Mouse (Mus musculus): ENCODE measurements around the gene Wbp2. TPM values are rescaled to one million over a fixed set of nuclear protein-coding genes. Genes with fewer than 3 reads are reported as not detected.

The Wbp2 gene
- polyA plus RNA-seq, 1 experiment from 2014 or later: 201 TPM

GRCm38 (mm10) chr11:116110540-116110939 is 23.7 kb upstream of the Wbp2 start:
- Histone ChIP-seq H3K9ac (ENCODE audit: low read depth, low read length) (peak overlapping the region; percentile 67; the same call in 1 of the 2 replicates), H3K4me2 (replicated peaks; ENCODE audit: low read depth) (peak overlapping the region; percentile 75), H3K4me3 (ENCODE audit: low read depth, low read length) (peak overlapping the region; percentile 59), H3K9me3 (ENCODE audit: control insufficient read depth) (no peaks in the 10 kb centered on the region), H3K4me1 (replicated peaks; ENCODE audit: control insufficient read depth, insufficient read depth, low read length) (peaks cover 13% of the 10 kb centered on the region; the same call in 1 of the 2 replicates), H3K27ac (ENCODE audit: low read depth, low read length) (peak overlapping the region; percentile 37; the same call in 1 of the 2 replicates), H3K27me3 (replicated peaks; ENCODE audit: control insufficient read depth, insufficient read depth, low read length) (peaks cover 28% of the 10 kb centered on the region), H3K36me3 (ENCODE audit: control insufficient read depth, insufficient read depth) (no peaks in the 10 kb centered on the region)
- TF ChIP-seq CTCF (IDR thresholded peaks at IDR 0.05; ENCODE audit: low read depth): no peak
- no peak for ATAC-seq
- 21% methylated on average over 10 of the region's 10 CpGs for WGBS

GRCm38 (mm10) chr11:116110131-116110530 is 23.3 kb upstream of the Wbp2 start:
- WGBS: 2% methylated on average over 35 of the region's 35 CpGs
- Histone ChIP-seq H3K9me3 (ENCODE audit: control insufficient read depth) (no peaks in the 10 kb centered on the region), H3K27me3 (replicated peaks; ENCODE audit: control insufficient read depth, insufficient read depth, low read length) (peaks cover 28% of the 10 kb centered on the region), H3K4me3 (ENCODE audit: low read depth, low read length) (peak overlapping the region; percentile 59), H3K36me3 (ENCODE audit: control insufficient read depth, insufficient read depth) (no peaks in the 10 kb centered on the region), H3K4me1 (replicated peaks; ENCODE audit: control insufficient read depth, insufficient read depth, low read length) (peaks cover 13% of the 10 kb centered on the region; the same call in 1 of the 2 replicates), H3K27ac (ENCODE audit: low read depth, low read length) (peak overlapping the region; percentile 37; the same call in 1 of the 2 replicates), H3K4me2 (replicated peaks; ENCODE audit: low read depth) (peak overlapping the region; percentile 75), H3K9ac (ENCODE audit: low read depth, low read length) (peak overlapping the region; percentile 67)
- TF ChIP-seq CTCF (IDR thresholded peaks at IDR 0.05; ENCODE audit: low read depth): no peak
- peak; percentile 14; the same call in 1 of the 2 replicates for ATAC-seq

- Histone ChIP-seq H3K27ac (ENCODE audit: low read depth, low read length) (peak overlapping the region; percentile 37), H3K27me3 (replicated peaks; ENCODE audit: control insufficient read depth, insufficient read depth, low read length) (peaks cover 28% of the 10 kb centered on the region), H3K9ac (ENCODE audit: low read depth, low read length) (peak overlapping the region; percentile 67), H3K4me2 (replicated peaks; ENCODE audit: low read depth) (peak overlapping the region; percentile 75), H3K9me3 (ENCODE audit: control insufficient read depth) (no peaks in the 10 kb centered on the region), H3K4me3 (ENCODE audit: low read depth, low read length) (peak overlapping the region; percentile 59), H3K36me3 (ENCODE audit: control insufficient read depth, insufficient read depth) (no peaks in the 10 kb centered on the region), H3K4me1 (replicated peaks; ENCODE audit: control insufficient read depth, insufficient read depth, low read length) (peaks cover 13% of the 10 kb centered on the region; the same call in 1 of the 2 replicates)
- 0 out of 2 replicates have a peak, but pooled peaks have one; percentile 13 for ATAC-seq
- WGBS: under 1% methylated on average over 60 of the region's 70 CpGs
- peak; percentile 40 for TF ChIP-seq CTCF (IDR thresholded peaks at IDR 0.05; ENCODE audit: low read depth)
Observed at GRCm38 (mm10) chr11:116109441-116110081, 22.8 kb upstream of the Wbp2 start.

- H3K36me3 ChIP-seq (ENCODE audit: control insufficient read depth, insufficient read depth): no peaks in the 10 kb centered on the region
- peak overlapping the region; percentile 59 for H3K4me3 ChIP-seq (ENCODE audit: low read depth, low read length)
- H3K9me3 ChIP-seq (ENCODE audit: control insufficient read depth): no peaks in the 10 kb centered on the region
- H3K9ac ChIP-seq (ENCODE audit: low read depth, low read length): 0 out of 2 replicates have a peak overlapping the region, but pooled peaks have one; percentile 7
- no peak for ATAC-seq
- 14% methylated on average over 23 of the region's 23 CpGs for WGBS
- H3K27me3 ChIP-seq (replicated peaks; ENCODE audit: control insufficient read depth, insufficient read depth, low read length): peaks cover 28% of the 10 kb centered on the region
- H3K27ac ChIP-seq (ENCODE audit: low read depth, low read length): no peak overlapping the region
- peak overlapping the region; percentile 75 for H3K4me2 ChIP-seq (replicated peaks; ENCODE audit: low read depth)
- TF ChIP-seq CTCF (IDR thresholded peaks at IDR 0.05; ENCODE audit: low read depth): no peak
- peaks cover 19% of the 10 kb centered on the region; the same call in 1 of the 2 replicates for H3K4me1 ChIP-seq (replicated peaks; ENCODE audit: control insufficient read depth, insufficient read depth, low read length)
Observed at GRCm38 (mm10) chr11:116108464-116109137, 21.8 kb upstream of the Wbp2 start.

- TF ChIP-seq CTCF (IDR thresholded peaks at IDR 0.05; ENCODE audit: low read depth): no peak
- Histone ChIP-seq H3K4me1 (replicated peaks; ENCODE audit: control insufficient read depth, insufficient read depth, low read length) (peaks cover 20% of the 10 kb centered on the region; the same call in 1 of the 2 replicates), H3K9ac (ENCODE audit: low read depth, low read length) (no peak overlapping the region), H3K9me3 (ENCODE audit: control insufficient read depth) (no peaks in the 10 kb centered on the region), H3K27me3 (replicated peaks; ENCODE audit: control insufficient read depth, insufficient read depth, low read length) (peaks cover 28% of the 10 kb centered on the region), H3K36me3 (ENCODE audit: control insufficient read depth, insufficient read depth) (no peaks in the 10 kb centered on the region), H3K4me2 (replicated peaks; ENCODE audit: low read depth) (peak overlapping the region; percentile 75), H3K4me3 (ENCODE audit: low read depth, low read length) (peak overlapping the region; percentile 59), H3K27ac (ENCODE audit: low read depth, low read length) (no peak overlapping the region)
- peak; percentile 12; the same call in 1 of the 2 replicates for ATAC-seq
- WGBS: 29% methylated on average over 19 of the region's 19 CpGs
Observed at GRCm38 (mm10) chr11:116107777-116108285, 21.0 kb upstream of the Wbp2 start.

All from intestine, postnatal 0 days (tissue).